Mouse (Mus musculus) G1E (cell line): ENCODE results near the gene Sptbn4.

Experiments
- CTCF ChIP-seq: IDR thresholded peaks from 2 replicates; pipeline ENCODE4 v1.5.1; 2012; ENCODE audit warnings: low read depth, low read length, inconsistent platforms, mixed read lengths
- GATA1 ChIP-seq: IDR thresholded peaks from 2 replicates; pipeline ENCODE4 v1.6.1; 2012; ENCODE audit warnings: borderline replicate concordance, low read length, inconsistent platforms, mixed read lengths
- GATA2 ChIP-seq: IDR thresholded peaks from 2 replicates; pipeline ENCODE4 v1.6.1; 2012; ENCODE audit warnings: low read depth, low read length, inconsistent platforms, borderline replicate concordance
- POLR2AphosphoS5 ChIP-seq: IDR thresholded peaks from 2 replicates; pipeline ENCODE4 v1.6.1; 2012; ENCODE audit warnings: low read depth, low read length, inconsistent platforms; ENCODE audit not compliant: insufficient replicate concordance
- TAL1 ChIP-seq: conservative IDR thresholded peaks from 2 replicates; pipeline ENCODE4 v1.6.1; 2012; ENCODE audit warnings: low read depth, low read length, inconsistent platforms, mixed read lengths

DNA sequence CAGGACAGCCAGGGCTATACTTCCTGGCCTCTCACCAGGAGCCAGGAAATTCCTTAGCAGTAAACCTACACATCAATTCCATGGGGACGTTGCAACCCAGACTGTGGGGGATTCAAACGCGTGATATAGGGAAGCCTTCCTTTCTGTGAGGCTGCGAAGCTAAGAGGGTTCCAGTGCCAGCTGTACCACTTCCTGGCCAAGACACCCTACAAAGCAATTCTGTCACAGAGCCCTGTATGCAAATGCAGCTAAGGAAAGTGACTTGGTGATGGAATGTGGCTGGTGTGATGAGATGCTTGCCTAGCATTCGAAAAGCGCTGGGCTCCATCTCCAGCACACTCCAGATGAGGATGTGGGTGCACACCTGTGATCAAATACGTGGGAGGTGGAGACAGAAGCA lies 46.9 kb downstream of the Sptbn4 start:
- TF ChIP-seq CTCF (no peak), TAL1 (no peak), POLR2AphosphoS5 (no peak), GATA1 (no peak), GATA2 (no peak)
